Mouse (Mus musculus): ENCODE measurements around the gene Crybg1. TPM values are rescaled to one million over a fixed set of nuclear protein-coding genes. Genes with fewer than 3 reads are reported as not detected.

The Crybg1 gene
- total RNA-seq, 2 experiments from 2014 or later, result 0.63 TPM

DNA sequence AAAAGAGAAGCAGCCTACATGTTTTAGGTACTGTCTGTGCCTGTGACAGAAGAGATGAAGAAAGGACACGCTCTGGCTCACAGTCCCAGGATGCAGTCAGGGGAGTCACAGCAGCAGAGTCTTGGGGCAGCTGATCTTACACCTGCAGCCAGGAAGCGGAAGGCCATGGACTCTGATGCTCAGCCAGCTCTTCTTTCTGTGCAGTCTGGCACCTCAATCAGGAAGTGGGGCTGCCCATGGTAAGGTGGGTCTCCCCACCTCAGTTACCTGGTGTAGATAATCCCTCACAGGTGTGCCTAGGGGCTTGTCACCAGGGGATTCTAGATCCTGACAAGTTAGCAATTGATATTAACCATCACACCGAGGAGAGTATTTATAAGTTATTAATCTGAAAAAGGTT is 225.6 kb downstream of the Crybg1 start:
- no peak for DNase-seq (ENCODE audit: extremely low spot score in 1 of 2, low spot score in 2 of 2)
- Histone ChIP-seq H3K4me3 (no peak overlapping the region), H3K27ac (no peak overlapping the region)
- intact Hi-C loops (cut with DNase I), result no loop called here
- TF ChIP-seq CTCF (IDR thresholded peaks at IDR 0.05), result no peak

GRCm38 (mm10) chr10:43918696-43919608 is 229.7 kb downstream of the Crybg1 start:
- Histone ChIP-seq H3K4me3 (no peak overlapping the region), H3K27ac (no peak overlapping the region)
- intact Hi-C loops (cut with DNase I), result loop anchor here (1.0 kb wide), 1 partner anchor 344 kb away; no protein-coding TSS in a partner anchor
- peak; percentile 72 to 85 for DNase-seq (ENCODE audit: extremely low spot score in 1 of 2, low spot score in 2 of 2)
- peak; percentile 98 for TF ChIP-seq CTCF (IDR thresholded peaks at IDR 0.05)

DNA sequence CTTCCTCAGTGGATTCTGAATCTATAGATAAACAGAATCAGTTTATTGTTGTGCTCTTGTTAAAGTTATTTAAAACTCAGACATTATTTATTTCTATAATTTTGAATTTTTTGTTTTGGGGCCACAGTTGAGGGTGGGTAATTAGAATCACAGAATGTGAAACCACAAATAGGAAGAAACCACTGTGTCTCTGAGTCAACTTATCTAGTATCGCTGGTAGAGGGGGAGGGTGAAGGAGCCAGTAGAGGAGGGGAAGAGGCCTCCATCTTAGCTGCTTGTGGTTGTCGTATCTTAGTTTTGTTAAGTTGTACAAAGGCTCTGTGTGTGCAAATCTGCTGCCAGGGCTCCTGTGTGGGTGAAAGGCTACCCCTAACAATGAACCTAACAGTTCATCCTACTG is 231.9 kb downstream of the Crybg1 start:
- DNase-seq (ENCODE audit: extremely low spot score in 1 of 2, low spot score in 2 of 2), result no peak
- TF ChIP-seq CTCF (IDR thresholded peaks at IDR 0.05), result no peak
- Histone ChIP-seq H3K27ac (no peak overlapping the region), H3K4me3 (no peak overlapping the region)
- intact Hi-C loops (cut with DNase I), result no loop called here

- intact Hi-C loops (cut with DNase I), result no loop called here
- Histone ChIP-seq H3K27ac (no peak overlapping the region), H3K4me3 (no peak overlapping the region)
- TF ChIP-seq CTCF (IDR thresholded peaks at IDR 0.05), result no peak
- no peak for DNase-seq (ENCODE audit: extremely low spot score in 1 of 2, low spot score in 2 of 2)
Measured at GRCm38 (mm10) chr10:43916181-43916580, 232.5 kb downstream of the Crybg1 start.

- no peak overlapping the region for H3K4me3 ChIP-seq
- intact Hi-C loops (cut with DNase I), result no loop called here
- DNase-seq (ENCODE audit: extremely low spot score in 1 of 2, low spot score in 2 of 2), result no peak
- no peak overlapping the region for H3K27ac ChIP-seq
- TF ChIP-seq CTCF (IDR thresholded peaks at IDR 0.05), result no peak
Measured at GRCm38 (mm10) chr10:43912236-43912635, 236.4 kb downstream of the Crybg1 start.

- DNase-seq (ENCODE audit: extremely low spot score in 1 of 2, low spot score in 2 of 2), result no peak
- no peak overlapping the region for H3K4me3 ChIP-seq
- no peak for TF ChIP-seq CTCF (IDR thresholded peaks at IDR 0.05)
- H3K27ac ChIP-seq, result no peak overlapping the region
- intact Hi-C loops (cut with DNase I), result no loop called here
Measured at GRCm38 (mm10) chr10:43910873-43911142, 237.8 kb downstream of the Crybg1 start.

DNA sequence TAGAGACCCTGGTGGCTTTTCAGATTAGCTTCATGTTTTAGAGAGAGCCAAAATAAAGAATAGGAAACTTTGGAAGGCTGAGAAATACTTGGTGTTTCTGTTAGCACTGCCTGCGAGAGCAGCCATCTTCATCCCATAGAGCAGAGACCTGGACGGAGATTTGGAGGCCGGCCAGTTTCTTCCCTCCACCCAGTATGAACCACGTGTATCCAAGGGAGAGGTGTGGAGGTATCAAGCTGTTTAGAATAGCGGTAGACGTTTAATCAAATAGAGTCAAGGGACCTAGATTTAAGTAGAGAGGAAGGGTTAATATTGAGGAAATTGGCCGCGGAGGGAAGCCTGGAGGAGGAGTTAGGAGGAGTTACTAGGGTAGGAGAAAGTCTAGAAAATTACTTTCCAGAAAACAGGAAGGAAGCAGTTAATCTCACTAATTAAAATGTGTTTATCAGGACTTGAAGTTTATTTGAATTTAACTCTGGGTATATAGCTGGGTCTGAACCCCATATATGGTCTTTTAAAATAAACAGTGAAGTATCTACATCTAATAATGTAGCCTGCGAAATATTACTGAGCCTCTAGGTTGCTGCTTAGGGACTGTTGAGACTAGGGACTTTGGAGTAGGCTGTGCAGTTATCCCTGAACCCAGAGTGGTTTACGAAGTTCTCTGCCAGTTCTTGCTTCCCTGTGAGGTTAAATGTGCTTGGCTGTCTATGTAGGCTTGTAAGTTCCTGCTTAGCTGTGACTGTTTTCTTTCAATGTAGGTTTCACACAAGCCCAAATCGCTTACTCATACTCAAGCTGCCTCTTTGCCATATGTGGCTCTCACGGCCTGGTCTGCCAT is 238.4 kb downstream of the Crybg1 start:
- TF ChIP-seq CTCF (IDR thresholded peaks at IDR 0.05), result no peak
- intact Hi-C loops (cut with DNase I), result no loop called here
- Histone ChIP-seq H3K27ac (no peak overlapping the region), H3K4me3 (no peak overlapping the region)
- DNase-seq (ENCODE audit: extremely low spot score in 1 of 2, low spot score in 2 of 2), result no peak

- Histone ChIP-seq H3K27ac (no peak overlapping the region), H3K4me3 (no peak overlapping the region)
- no peak for TF ChIP-seq CTCF (IDR thresholded peaks at IDR 0.05)
- DNase-seq (ENCODE audit: extremely low spot score in 1 of 2, low spot score in 2 of 2), result no peak
- intact Hi-C loops (cut with DNase I), result no loop called here
Measured at GRCm38 (mm10) chr10:43904569-43904968, 244.1 kb downstream of the Crybg1 start.

GRCm38 (mm10) chr10:43901578-43902194 is 247.0 kb downstream of the Crybg1 start, which contains the start of the genes Qrsl1 and Rtn4ip1:
Gene Qrsl1, minus strand, starts transcription at chr10:43901745.
Gene Rtn4ip1, plus strand, starts transcription at chr10:43901807.
- Histone ChIP-seq H3K4me3 (peak within 1 kb of the TSS; percentile 88), H3K27ac (peak within 1 kb of the TSS; percentile 89)
- no peak for TF ChIP-seq CTCF (IDR thresholded peaks at IDR 0.05)
- peak; percentile 94 to 96 for DNase-seq (ENCODE audit: extremely low spot score in 1 of 2, low spot score in 2 of 2)
- intact Hi-C loops (cut with DNase I), result no loop called here

GRCm38 (mm10) chr10:43900883-43901570 is 247.6 kb downstream of the Crybg1 start:
- intact Hi-C loops (cut with DNase I), result no loop called here
- no peak; the same call in 1 of the 2 replicates for TF ChIP-seq CTCF (IDR thresholded peaks at IDR 0.05)
- H3K27ac ChIP-seq, result peak overlapping the region; percentile 89
- no peak for DNase-seq (ENCODE audit: extremely low spot score in 1 of 2, low spot score in 2 of 2)
- H3K4me3 ChIP-seq, result peak overlapping the region; percentile 88

Other genes starting within 250 kb of the Crybg1 start
- gene Qrsl1, start 247.1 kb downstream of the Crybg1 start, total RNA-seq (2021), result 10 to 100 TPM; 12.6 to 14.6 TPM
- 10 to 100 TPM; 14.1 TPM for gene Rtn4ip1, start 247.0 kb downstream of the Crybg1 start, total RNA-seq (2021)
- gene Atg5, start 119.5 kb upstream of the Crybg1 start, total RNA-seq (2021), result 10 to 100 TPM; 20.7 to 24.8 TPM

All from left cerebral cortex, adult 2 months (tissue).